8 mouse cellular contexts compared by ENCODE assay signal in the genomic region with DNA sequence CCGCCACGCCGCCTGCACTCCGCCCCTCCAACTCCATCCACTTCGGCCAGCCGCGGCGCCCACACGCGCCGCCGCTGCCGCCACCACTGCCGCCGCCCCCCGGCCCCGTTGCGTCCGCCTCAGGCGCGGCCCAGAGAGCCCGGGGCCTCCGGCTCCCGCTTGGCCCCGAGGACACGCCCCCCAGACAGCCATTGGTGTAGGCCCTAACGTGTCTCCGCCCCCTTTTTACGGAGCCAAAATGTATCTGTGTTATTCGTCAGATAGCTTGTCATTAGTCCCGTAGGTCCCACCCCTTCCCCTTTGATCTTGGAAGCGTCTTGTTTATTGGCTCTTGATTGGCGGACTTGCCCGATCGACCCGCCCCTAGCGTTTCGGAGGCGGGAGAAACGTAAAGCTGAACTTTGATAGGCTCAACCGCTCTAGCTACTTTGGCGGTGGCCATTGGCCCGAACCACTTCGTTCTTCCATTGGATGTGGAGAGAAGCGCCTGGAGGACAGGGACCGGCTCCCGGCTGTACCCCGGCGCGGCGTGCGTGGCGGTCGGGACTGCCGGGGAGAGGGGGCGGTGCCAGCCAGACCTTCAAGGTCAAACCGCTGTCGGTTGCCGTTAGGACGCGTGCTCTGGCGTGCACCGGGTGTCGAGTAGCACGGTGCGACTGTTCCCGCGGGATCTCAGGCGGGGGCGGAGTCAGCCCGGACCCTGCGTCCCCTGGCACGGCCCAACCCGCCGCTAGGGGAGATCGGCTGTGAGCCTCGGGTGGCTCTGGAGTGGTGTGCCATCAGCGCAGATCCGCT. TPM values are rescaled to one million over a fixed set of nuclear protein-coding genes. Genes with fewer than 3 reads are reported as not detected.
DNase-seq lines count a peak whose midpoint lies in the region; ATAC-seq and TF ChIP-seq lines count a peak whose summit lies in the region.

A gene (minus strand): TSS at position 152 of the 795 bp plus-strand sequence.

- POLR2A ChIA-PET in Patski (lab: Charles Lee) = interaction anchor here (0.7 to 1.9 kb wide), 4 partner anchors 12 to 25 kb away, joined by 3 to 8 read pairs (median 6); a partner anchor contains a TSS

- peak; percentile 99 for DNase-seq in Patski (ENCODE audit: low read depth, low spot score)
- DNase-seq in cerebellum, postnatal 14 days = peak; percentile 98 to 99
- peak; percentile 98 to 99 for DNase-seq in frontal cortex, postnatal 14 days (ENCODE audit: low spot score in 2 of 2)
- peak; percentile 87 to 93 for DNase-seq in layer of hippocampus, postnatal 25 days (ENCODE audit: extremely low spot score in 1 of 2, low spot score in 1 of 2)
- peak; percentile 100 for DNase-seq in lung, postnatal 25 days (ENCODE audit: low spot score)
- DNase-seq in retina, embryonic 14.5 days (ENCODE audit: low spot score) = peak; percentile 100
- DNase-seq in thymus, postnatal 4 days = peak; percentile 98

- TF ChIP-seq CTCF in Patski (IDR thresholded peaks at IDR 0.05) = no peak

- peak within 1 kb of the TSS; percentile 96 for H3K27ac ChIP-seq in hindbrain, embryonic 13.5 days

- peak within 1 kb of the TSS; percentile 85 for H3K4me2 ChIP-seq in hindbrain, embryonic 13.5 days

- CTCF ChIA-PET in Patski (lab: Charles Lee) = interaction anchor here (0.6 to 3.8 kb wide), 9 partner anchors 9 to 85 kb away, joined by 3 to 14 read pairs (median 4); a partner anchor contains a TSS

- in situ Hi-C loops in Patski (cut with MboI; ENCODE audit: low pct_unique_long_range_greater_than_20kb) = no loop called here

- H3K36me3 ChIP-seq in hindbrain, embryonic 13.5 days = no peaks in the 10 kb centered on the region

- H3K9me3 ChIP-seq in hindbrain, embryonic 13.5 days = no peaks in the 10 kb centered on the region

- H3K4me1 ChIP-seq in hindbrain, embryonic 13.5 days (replicated peaks) = peaks cover 29% of the 10 kb centered on the region

- peak within 1 kb of the TSS; percentile 93 for H3K9ac ChIP-seq in hindbrain, embryonic 13.5 days

- peak; percentile 89 for ATAC-seq in Patski
- peak; percentile 98 for ATAC-seq in hindbrain, embryonic 13.5 days (ENCODE audit: low FRiP score)

- WGBS in hindbrain, embryonic 13.5 days = under 1% methylated on average over 69 of the region's 79 CpGs

- no peaks in the 10 kb centered on the region for H3K27me3 ChIP-seq in Patski
- 0 out of 2 replicates have a peak, but pooled peaks cover 3% of the 10 kb centered on the region for H3K27me3 ChIP-seq in hindbrain, embryonic 13.5 days

- peak within 1 kb of the TSS; percentile 94 for H3K4me3 ChIP-seq in hindbrain, embryonic 13.5 days

RNA-seq across cellular contexts. Expression of the gene that starts here (rescaled TPM):
- 51.9 TPM for polyA plus RNA-seq in Patski (2021)
- 14.0 and 15.1 TPM in 2 replicates for polyA plus RNA-seq in hindbrain, embryonic 13.5 days (2015; fragmentation: Nextera tagmentation; extraction: Ambion mirVana)
- 10 to 100 TPM; 38.4 to 44.5 TPM for total RNA-seq in layer of hippocampus, postnatal 25 days (2021)

Comparison
In these comparisons a context has a peak if more than half of its experiments do, and no peak if none do; other contexts are left out.
1. Peak in every context shown above with its lines: DNase-seq, ATAC-seq, H3K4me3 ChIP-seq and H3K27ac ChIP-seq.